Mouse (Mus musculus) liver, adult 2 months (tissue): ENCODE measurements around the gene Slc5a11. TPM values are rescaled to one million over a fixed set of nuclear protein-coding genes. Genes with fewer than 3 reads are reported as not detected.

Experiments
- DNase-seq: peaks from one replicate; pipeline ENCODE4 v3.0.0-alpha.2; 2011; ENCODE audit warnings: low read depth, low spot score; ENCODE audit errors: extremely low read depth
- H3K27ac ChIP-seq: fragments of 200-500 bp; replicated peaks from 2 replicates; pipeline ENCODE4 v1.5.1; 2012; ENCODE audit warnings: low read depth, mild to moderate bottlenecking, control low read depth, inconsistent platforms, low read length; ENCODE audit not compliant: insufficient read depth
- H3K27me3 ChIP-seq: fragments of 200-500 bp; 2 replicates; pipeline ENCODE4 v1.6.1; 2012; ENCODE audit warnings: mild to moderate bottlenecking, moderate library complexity, low read length, inconsistent platforms; ENCODE audit not compliant: control insufficient read depth, insufficient read depth
- H3K36me3 ChIP-seq: fragments of 200-500 bp; 2 replicates; pipeline ENCODE4 v1.6.1; 2012; ENCODE audit warnings: low read length, inconsistent platforms; ENCODE audit not compliant: control insufficient read depth, insufficient read depth
- H3K4me1 ChIP-seq: fragments of 200-500 bp; 2 replicates; pipeline ENCODE4 v1.6.1; 2011; ENCODE audit warnings: low read length; ENCODE audit not compliant: control insufficient read depth, insufficient read depth
- H3K4me3 ChIP-seq: fragments of 200-500 bp; 2 replicates; pipeline ENCODE4 v1.5.1; 2011; ENCODE audit warnings: low read depth, mild to moderate bottlenecking, control low read depth, low read length, moderate library complexity; ENCODE audit not compliant: insufficient read depth
- H3K79me2 ChIP-seq: fragments of 200-500 bp; 2 replicates; pipeline ENCODE4 v1.6.1; 2012; ENCODE audit warnings: inconsistent platforms, mild to moderate bottlenecking, low read length, moderate library complexity; ENCODE audit not compliant: control insufficient read depth, insufficient read depth
- H3K9ac ChIP-seq: fragments of 200-500 bp; 2 replicates; pipeline ENCODE4 v1.6.1; 2012; ENCODE audit warnings: low read depth, mild to moderate bottlenecking, control low read depth, inconsistent platforms, low read length
- CTCF ChIP-seq: fragments of 200-500 bp; IDR thresholded peaks from 2 replicates; pipeline ENCODE4 v1.5.1; 2011; ENCODE audit warnings: low read depth, low read length, control low read depth
- POLR2A ChIP-seq: fragments of 200-500 bp; IDR thresholded peaks from 2 replicates; pipeline ENCODE4 v1.6.1; 2011; ENCODE audit warnings: low read length, control low read depth; ENCODE audit not compliant: insufficient read depth; ENCODE audit errors: extremely low read depth
- WGBS: fragments of 180-500 bp; shearing (Covaris S2); methylation state at CpG from one replicate; pipeline ENCODE4 v1.1.7; 2018; 5-methylcytosine and 5-hydroxymethylcytosine counted together
- polyA plus RNA-seq: library from polyadenylated mRNA; depleted of rRNA; stranded (reverse); fragments of >200 nt; gene quantifications from 2 replicates; pipeline ENCODE4 v1.2.3, GENCODE M21; 2012
- total RNA-seq: library from RNA; depleted of rRNA; stranded (reverse); fragments of >200 nt; gene quantifications from 2 replicates; pipeline ENCODE4 v1.2.3, GENCODE M21; 2014

The Slc5a11 gene
- total and polyA plus RNA-seq, 2 experiments = 0.07 to 2.3 TPM

DNA sequence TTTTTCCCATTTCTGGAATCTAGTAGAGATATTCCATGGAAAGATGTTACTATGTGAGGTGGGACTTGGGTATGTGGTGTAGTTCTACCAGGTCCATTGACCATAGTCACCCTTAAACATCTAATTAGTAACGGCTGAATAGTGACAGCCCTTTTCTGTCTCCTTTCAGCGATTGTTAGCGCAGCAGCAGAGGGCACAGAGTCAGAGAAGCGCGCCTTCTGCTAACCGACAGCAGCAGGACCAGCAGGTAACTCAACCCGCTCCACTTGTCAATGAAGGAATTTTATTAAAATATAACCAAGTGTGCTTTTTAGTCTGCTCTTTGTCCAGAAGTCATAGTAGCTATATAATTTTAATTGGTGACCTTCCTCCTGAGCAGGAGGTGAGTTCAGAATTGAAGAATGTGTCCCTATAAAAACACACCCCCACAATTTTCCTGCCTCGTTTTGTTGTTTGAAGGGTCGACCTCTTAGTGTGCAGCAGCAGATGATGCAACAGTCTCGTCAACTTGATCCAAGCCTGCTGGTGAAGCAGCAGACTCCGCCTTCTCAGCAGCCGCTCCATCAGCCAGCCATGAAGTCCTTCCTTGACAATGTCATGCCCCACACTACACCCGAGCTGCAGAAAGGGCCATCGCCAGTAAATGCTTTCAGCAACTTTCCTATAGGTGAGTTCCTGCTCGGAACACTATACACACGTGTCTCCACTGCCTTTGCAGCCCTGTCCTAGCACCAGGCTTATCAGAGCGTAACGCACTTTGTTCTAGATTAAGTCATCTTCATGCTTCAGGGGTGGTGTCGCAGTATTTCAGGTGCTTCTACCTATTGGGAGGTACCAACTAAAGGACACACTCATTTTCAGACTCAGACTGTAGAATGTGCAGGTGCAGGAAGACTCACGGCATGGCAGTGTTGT, 32.5 kb upstream of the Slc5a11 start:
- no peaks in the 10 kb centered on the region for H3K27me3 ChIP-seq
- 71% methylated on average over 20 of the region's 20 CpGs for WGBS

DNA sequence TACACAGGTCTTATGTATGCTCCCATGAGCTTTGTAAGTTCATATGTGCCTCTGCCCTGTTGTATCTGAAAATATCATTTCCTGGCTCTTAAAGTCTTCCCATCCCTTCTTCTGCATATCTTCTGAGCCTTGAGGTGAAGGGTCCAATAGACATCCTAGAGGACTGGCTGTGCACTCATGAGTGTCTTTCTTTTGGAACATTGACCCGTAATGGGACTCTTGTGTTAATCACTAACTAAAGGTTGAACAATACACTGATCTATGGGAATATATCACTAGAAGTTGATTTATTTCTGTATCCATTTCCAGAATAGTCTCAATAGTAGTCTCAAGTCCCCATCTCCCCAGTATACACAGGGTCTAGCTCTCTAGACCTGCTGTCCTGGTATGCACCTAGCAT, 29.7 kb upstream of the Slc5a11 start:
- 26% methylated on average over 1 of the region's 1 CpGs for WGBS
- peak overlapping the region; percentile 14; the same call in 1 of the 2 replicates for H3K27ac ChIP-seq
- peaks cover 71% of the 10 kb centered on the region for H3K36me3 ChIP-seq
- H3K4me3 ChIP-seq = no peak overlapping the region
- no peak for TF ChIP-seq POLR2A
- peaks cover 12% of the 10 kb centered on the region for H3K4me1 ChIP-seq
- no peak overlapping the region for H3K9ac ChIP-seq
- H3K27me3 ChIP-seq = no peaks in the 10 kb centered on the region
- DNase-seq = peak; percentile 71
- no peaks in the 10 kb centered on the region for H3K79me2 ChIP-seq

More for the DNA sequence above, 32.5 kb upstream of the Slc5a11 start:
- Histone ChIP-seq H3K79me2 (no peaks in the 10 kb centered on the region), H3K36me3 (peaks cover 71% of the 10 kb centered on the region), H3K4me3 (no peak overlapping the region), H3K4me1 (peaks cover 13% of the 10 kb centered on the region), H3K27ac (no peak overlapping the region), H3K9ac (no peak overlapping the region)
- no peak for DNase-seq
- TF ChIP-seq POLR2A = no peak
- TF ChIP-seq CTCF = no peak

DNA sequence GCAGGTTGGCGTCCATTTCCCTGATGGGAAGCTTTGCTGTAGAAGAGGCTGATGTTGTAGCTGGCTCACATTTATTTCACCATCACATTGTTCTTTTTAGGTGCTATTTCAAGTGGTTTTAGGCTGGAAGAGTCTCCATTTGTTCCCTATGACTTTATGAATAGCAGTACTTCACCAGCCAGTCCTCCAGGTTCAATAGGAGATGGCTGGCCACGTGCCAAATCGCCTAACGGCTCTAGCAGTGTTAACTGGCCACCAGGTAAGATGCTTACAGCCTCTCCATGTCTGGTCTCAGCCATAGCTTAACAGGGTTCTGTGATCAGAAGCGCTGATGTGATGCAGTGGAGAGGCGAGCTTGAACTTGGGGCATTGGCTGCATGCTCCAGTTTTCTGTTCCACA, 28.1 kb upstream of the Slc5a11 start:
- Histone ChIP-seq H3K79me2 (no peaks in the 10 kb centered on the region), H3K27me3 (no peaks in the 10 kb centered on the region), H3K9ac (peak overlapping the region; percentile 15; the same call in 1 of the 2 replicates), H3K27ac (peak overlapping the region; percentile 60), H3K36me3 (peaks cover 67% of the 10 kb centered on the region), H3K4me1 (peaks cover 14% of the 10 kb centered on the region), H3K4me3 (no peak overlapping the region)
- 64% methylated on average over 6 of the region's 6 CpGs for WGBS
- DNase-seq = no peak
- TF ChIP-seq POLR2A = no peak
- TF ChIP-seq CTCF = no peak

DNA sequence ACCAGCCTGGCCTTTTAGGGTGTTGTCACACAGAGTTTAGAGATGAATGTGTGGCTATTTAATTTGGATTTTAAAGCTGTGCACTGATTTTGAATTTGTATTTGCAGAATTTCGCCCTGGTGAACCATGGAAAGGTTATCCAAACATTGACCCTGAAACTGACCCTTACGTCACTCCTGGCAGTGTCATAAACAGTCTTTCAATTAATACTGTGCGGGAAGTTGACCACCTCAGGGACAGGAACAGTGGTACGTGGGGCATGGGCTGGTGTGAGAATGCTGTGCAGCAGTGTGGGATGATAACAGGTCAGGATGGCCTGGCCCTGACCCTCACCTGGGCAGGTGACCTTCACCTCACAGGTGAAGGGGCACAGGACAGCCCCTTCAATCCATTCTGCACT, 27.3 kb upstream of the Slc5a11 start:
- H3K27ac ChIP-seq = peak overlapping the region; percentile 56
- 22% methylated on average over 4 of the region's 4 CpGs for WGBS

DNA sequence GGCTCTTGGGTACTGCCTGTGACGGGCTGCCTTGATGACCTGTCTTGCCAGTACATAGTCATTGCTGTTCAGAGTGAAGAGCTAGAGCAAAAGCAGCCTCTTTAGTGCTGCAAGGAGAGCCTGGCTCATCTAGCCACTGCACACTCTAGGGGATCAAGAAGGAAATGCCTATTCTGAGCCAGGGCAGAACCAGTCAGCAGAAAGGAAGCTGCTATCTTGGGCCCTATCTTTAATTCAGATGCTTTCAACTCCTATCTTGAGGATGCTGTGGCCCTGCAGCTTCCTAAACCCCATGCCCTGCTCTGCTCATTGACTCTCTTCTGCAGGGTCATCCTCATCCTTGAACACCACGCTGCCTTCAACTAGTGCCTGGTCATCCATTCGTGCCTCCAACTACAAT, 26.1 kb upstream of the Slc5a11 start:
- TF ChIP-seq CTCF (no peak), POLR2A (no peak)
- 82% methylated on average over 3 of the region's 3 CpGs for WGBS

More for the DNA sequence above, 27.3 kb upstream of the Slc5a11 start:
- peaks cover 70% of the 10 kb centered on the region for H3K36me3 ChIP-seq
- peak overlapping the region; percentile 23 for H3K9ac ChIP-seq
- peaks cover 22% of the 10 kb centered on the region for H3K4me1 ChIP-seq
- TF ChIP-seq CTCF (no peak), POLR2A (no peak)
- no peaks in the 10 kb centered on the region for H3K79me2 ChIP-seq
- H3K4me3 ChIP-seq = no peak overlapping the region
- peak; percentile 95 for DNase-seq
- H3K27me3 ChIP-seq = no peaks in the 10 kb centered on the region

DNA sequence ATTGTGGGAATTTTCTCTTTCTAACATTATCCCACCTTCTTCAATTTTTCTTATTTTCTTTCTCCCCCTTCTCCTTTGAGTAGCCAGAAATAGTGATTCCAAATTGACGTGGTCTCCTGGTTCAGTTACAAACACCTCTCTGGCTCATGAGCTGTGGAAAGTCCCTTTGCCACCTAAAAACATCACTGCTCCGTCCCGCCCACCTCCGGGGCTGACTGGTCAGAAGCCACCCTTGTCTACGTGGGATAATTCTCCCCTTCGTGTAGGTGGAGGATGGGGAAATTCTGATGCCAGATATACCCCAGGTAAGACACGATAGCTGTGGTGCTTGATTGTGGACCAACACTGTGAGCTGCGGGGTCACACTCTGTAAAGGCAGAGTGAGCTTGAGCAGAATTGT, 24.8 kb upstream of the Slc5a11 start:
- Histone ChIP-seq H3K27ac (no peak overlapping the region), H3K79me2 (no peaks in the 10 kb centered on the region), H3K36me3 (peaks cover 50% of the 10 kb centered on the region), H3K4me1 (peaks cover 31% of the 10 kb centered on the region), H3K27me3 (no peaks in the 10 kb centered on the region), H3K9ac (no peak overlapping the region), H3K4me3 (no peak overlapping the region)
- WGBS = 94% methylated on average over 8 of the region's 8 CpGs
- no peak for DNase-seq
- TF ChIP-seq CTCF (no peak), POLR2A (no peak)

More for the DNA sequence above, 26.1 kb upstream of the Slc5a11 start:
- Histone ChIP-seq H3K4me1 (peaks cover 28% of the 10 kb centered on the region), H3K27ac (no peak overlapping the region), H3K27me3 (no peaks in the 10 kb centered on the region), H3K9ac (no peak overlapping the region), H3K4me3 (no peak overlapping the region), H3K36me3 (peaks cover 61% of the 10 kb centered on the region), H3K79me2 (no peaks in the 10 kb centered on the region)
- DNase-seq = no peak
